Mouse (Mus musculus) leukemia stem cell, adult 10-12 weeks (primary cell): ENCODE data around the gene Dnah5. TPM values are rescaled to one million over a fixed set of nuclear protein-coding genes. Genes with fewer than 3 reads are reported as not detected.

Experiments used
- polyA plus RNA-seq: library from polyadenylated mRNA; stranded (reverse); fragments of >175 nt; gene quantifications from 2 replicates; pipeline ENCODE4 v1.2.3, GENCODE M21; 2012; ENCODE audit warnings: low replicate concordance

The Dnah5 gene
- not detected in 2 replicates for polyA plus RNA-seq

DNA sequence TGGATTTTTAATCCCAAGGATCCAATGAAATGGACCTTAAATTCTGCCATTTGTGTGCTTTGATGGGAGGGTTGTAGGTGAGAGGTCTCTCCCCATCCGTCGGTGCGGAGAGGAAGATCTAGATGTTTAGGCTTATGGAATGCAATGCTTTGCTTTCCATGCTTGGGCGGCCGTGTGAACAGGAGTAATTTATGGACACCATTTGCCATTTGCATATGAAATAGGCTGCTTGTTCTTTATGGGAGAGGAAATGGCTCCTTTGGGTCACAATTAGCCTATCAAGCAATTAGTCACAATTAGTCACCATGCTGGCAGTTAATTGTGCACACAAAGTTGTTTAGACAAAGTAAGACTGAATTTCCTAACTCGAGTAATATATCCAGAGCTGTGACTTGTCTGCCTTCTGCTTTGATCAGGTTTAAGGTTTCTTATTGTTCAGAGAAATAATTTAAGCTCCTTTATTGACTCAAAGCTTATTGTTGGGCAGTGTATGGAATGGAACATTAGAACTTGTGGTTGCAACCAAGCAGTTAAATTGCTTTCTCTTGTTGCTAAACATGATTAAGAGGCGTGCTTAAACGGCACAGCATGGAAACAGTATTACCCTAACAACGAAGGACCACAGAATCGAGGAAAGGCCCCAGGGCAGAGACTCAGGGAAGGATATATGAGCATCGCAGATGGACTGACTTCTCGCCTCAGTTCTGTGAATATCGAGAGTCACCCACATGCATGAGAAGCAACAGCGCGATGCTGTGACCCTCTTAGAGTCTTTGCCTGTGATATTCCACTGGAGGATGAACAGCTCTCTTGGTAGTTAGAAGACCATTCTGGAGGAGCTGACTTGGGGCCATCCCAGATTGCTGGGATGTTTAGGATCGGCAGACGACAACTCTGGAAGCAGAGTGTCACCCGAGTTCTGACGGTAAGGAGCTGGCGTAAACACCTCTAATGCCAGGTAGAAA, at the start of gene Dnah5:
Gene Dnah5, plus strand, starts transcription at position 642 of the 965 bp plus-strand sequence.

Other genes starting within 250 kb of the Dnah5 start
- 15.4 and 20.5 TPM in 2 replicates for gene Trio, start 177.9 kb upstream of the Dnah5 start, polyA plus RNA-seq